Mouse (Mus musculus) neural tube, embryonic 15.5 days (tissue): ENCODE data around the gene Pias1. TPM values are rescaled to one million over a fixed set of nuclear protein-coding genes. Genes with fewer than 3 reads are reported as not detected.

ENCODE experiments used
- ATAC-seq: fragments of 200-750 bp; cut with Nextera tagmentation; 2 replicates; pipeline ENCODE4 v1.8.0; 2017; ENCODE audit warnings: mild to moderate bottlenecking, moderate TSS enrichment, moderate library complexity; ENCODE audit not compliant: low FRiP score
- H3K27ac ChIP-seq: fragments of 300-500 bp; sonication (generic); replicated peaks from 2 replicates; pipeline ENCODE4 v1.5.1; 2015; ENCODE audit warnings: mild to moderate bottlenecking, inconsistent platforms
- H3K27me3 ChIP-seq: fragments of 300-500 bp; sonication (generic); replicated peaks from 2 replicates; pipeline ENCODE4 v1.6.1; 2015; ENCODE audit warnings: inconsistent platforms
- H3K36me3 ChIP-seq: fragments of 300-500 bp; sonication (generic); 2 replicates; pipeline ENCODE4 v1.6.1; 2015; ENCODE audit warnings: inconsistent platforms
- H3K4me1 ChIP-seq: fragments of 300-500 bp; sonication (generic); 2 replicates; pipeline ENCODE4 v1.6.1; 2015; ENCODE audit warnings: inconsistent platforms
- H3K4me2 ChIP-seq: fragments of 300-500 bp; sonication (generic); 2 replicates; pipeline ENCODE4 v1.6.1; 2015; ENCODE audit warnings: inconsistent platforms, mild to moderate bottlenecking, moderate library complexity
- H3K4me3 ChIP-seq: fragments of 300-500 bp; sonication (generic); replicated peaks from 2 replicates; pipeline ENCODE4 v1.5.1; 2015; ENCODE audit warnings: mild to moderate bottlenecking, inconsistent platforms
- H3K9ac ChIP-seq: fragments of 300-500 bp; sonication (generic); replicated peaks from 2 replicates; pipeline ENCODE4 v1.6.1; 2015; ENCODE audit warnings: mild to moderate bottlenecking, inconsistent platforms
- H3K9me3 ChIP-seq: fragments of 300-500 bp; sonication (generic); replicated peaks from 2 replicates; pipeline ENCODE4 v1.6.1; 2016; ENCODE audit warnings: inconsistent platforms
- WGBS: fragments of 180-500 bp; shearing (Covaris S2); methylation state at CpG from one replicate; pipeline ENCODE4 v1.1.7; 2015; ENCODE audit warnings: mixed read lengths; 5-methylcytosine and 5-hydroxymethylcytosine counted together
- polyA plus RNA-seq: library from polyadenylated mRNA; unstranded; fragments of >200 nt; fragmentation: Nextera tagmentation; extraction: Ambion mirVana; gene quantifications from 2 replicates; pipeline ENCODE4 v1.2.1, GENCODE M21; 2015

Pias1 gene
- polyA plus RNA-seq, 1 experiment from 2014 or later = 51.7 TPM

DNA sequence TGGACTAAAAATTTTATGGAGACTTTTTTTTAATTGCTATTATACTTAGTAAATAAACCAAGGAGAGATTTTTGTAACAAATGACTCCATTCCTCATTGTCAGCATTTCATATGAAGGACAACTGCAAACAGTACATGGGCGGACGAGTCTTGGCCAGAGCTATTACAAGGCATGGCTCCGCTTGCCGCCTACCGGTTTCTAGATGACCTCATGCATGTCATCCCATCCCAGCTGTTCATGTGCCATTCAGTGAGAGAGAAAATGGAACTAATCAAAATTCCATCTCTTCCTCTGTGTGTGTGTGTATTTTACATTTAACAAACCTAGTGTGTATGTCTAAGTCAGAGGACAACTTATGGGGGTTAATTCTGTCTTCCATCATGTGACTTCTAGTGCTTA, 51.9 kb downstream of the Pias1 start:
- 74% methylated on average over 5 of the region's 5 CpGs for WGBS
- Histone ChIP-seq H3K4me1 (peaks cover 6% of the 10 kb centered on the region; the same call in 1 of the 2 replicates), H3K27me3 (no peaks in the 10 kb centered on the region), H3K9ac (no peak overlapping the region), H3K36me3 (no peaks in the 10 kb centered on the region), H3K4me2 (no peak overlapping the region), H3K9me3 (no peaks in the 10 kb centered on the region), H3K4me3 (no peak overlapping the region), H3K27ac (no peak overlapping the region)
- no peak for ATAC-seq

DNA sequence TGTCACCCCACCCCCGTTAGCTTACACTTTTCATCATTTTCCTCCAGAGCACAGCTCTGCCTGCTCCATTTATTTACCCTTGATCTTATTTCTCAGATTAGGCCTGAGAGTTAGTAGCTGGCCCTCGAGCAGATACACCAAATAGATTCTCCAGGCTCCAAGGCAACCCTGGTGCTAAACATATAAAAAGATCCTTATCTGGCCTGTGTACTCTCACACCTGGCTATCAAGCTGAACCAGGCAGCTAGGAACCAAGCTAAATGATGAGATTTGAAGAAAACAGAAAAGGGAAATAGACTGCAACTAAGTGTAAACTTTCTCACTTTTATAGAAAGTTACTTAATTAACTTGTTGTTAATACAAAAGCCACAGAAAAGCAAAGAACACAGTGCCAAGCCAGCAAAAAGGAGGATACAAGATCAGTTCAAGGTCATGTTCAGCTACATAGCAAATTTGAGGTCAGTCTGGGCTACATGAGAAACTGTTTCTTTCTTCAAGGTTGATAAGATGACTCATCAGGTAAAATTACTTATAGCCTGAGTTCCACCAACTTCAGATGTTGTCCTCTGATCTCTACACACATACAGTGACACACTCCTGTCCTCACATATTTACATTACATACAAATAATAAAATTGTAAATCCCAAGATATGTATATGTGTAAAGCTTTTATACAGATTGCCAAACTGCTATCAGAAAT, 52.9 kb downstream of the Pias1 start:
- H3K9ac ChIP-seq = no peak overlapping the region
- 77% methylated on average over 2 of the region's 2 CpGs for WGBS
- peaks cover 6% of the 10 kb centered on the region; the same call in 1 of the 2 replicates for H3K4me1 ChIP-seq
- no peaks in the 10 kb centered on the region for H3K9me3 ChIP-seq
- H3K27me3 ChIP-seq = no peaks in the 10 kb centered on the region
- H3K36me3 ChIP-seq = no peaks in the 10 kb centered on the region
- H3K27ac ChIP-seq = no peak overlapping the region
- ATAC-seq = no peak
- H3K4me2 ChIP-seq = no peak overlapping the region
- H3K4me3 ChIP-seq = no peak overlapping the region

DNA sequence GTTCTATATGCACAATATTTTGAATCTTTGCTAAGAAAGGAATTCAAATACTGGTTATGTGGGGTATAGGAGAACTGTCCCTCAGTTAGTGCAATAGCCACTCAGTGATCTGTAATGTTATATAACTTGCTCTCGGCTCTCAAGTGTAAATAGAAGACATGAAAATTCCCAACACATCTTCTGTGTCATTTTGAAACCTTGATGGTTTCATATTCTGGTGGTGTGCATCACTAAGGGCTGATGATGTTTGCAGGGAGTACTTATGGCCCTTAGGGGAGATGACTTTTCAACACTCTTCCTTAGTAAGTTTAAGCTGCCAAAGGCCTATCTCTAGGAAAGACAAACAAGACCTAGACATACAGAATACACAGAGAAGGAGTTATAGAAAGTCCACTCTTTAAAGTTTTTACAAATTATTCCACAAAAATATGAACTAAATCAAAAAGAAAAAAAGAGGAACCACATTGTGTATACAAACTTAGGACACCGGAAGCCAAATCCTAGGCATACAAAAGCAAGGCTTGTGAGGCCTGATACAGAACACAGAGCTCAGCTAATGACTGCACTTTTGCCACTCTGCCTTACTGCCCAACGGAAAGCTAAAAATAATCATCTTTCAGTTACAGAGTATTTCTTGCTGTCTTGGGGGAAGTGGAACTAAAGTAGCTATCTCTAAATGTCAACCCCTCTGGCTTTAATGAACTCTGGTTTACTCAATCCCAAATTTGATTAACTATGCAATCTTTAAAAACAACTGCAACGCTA, 55.0 kb downstream of the Pias1 start:
- no peaks in the 10 kb centered on the region for H3K9me3 ChIP-seq
- WGBS = 84% methylated on average over 4 of the region's 4 CpGs

DNA sequence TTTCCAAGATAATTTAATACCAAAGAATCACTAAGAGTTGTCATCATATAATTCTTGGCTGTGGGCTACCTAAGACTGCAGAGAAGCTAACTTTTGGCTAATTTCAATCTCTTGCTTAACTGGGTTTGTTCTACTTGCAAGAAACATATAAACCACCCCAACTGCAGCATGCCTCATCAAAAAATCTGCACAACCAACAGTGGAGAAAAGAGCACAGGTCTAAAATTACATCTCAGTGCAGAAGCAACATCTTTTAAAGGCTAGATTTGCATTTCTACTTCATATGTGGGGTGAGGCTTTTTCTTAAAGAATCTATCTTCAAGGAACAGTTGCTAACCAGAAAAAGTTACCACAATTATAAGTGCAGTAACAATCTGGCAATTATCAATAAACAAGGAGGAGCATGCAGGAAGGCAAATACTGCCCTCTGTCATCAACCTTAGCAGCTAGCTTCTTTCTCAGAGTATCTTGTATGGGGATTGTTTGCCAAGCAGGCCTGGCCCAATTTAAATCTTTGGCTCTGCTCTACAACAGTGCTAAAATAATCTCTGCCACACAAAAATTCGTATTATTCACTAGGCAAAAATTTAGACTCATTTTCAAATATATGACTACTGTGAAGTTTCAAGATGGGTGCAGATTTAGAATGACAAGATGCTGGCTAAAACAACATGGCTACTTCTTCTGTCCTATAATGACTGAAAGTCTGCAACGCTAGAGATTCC, 62.7 kb downstream of the Pias1 start:
- no peak overlapping the region for H3K9ac ChIP-seq
- no peaks in the 10 kb centered on the region for H3K27me3 ChIP-seq
- H3K9me3 ChIP-seq = no peaks in the 10 kb centered on the region
- H3K4me1 ChIP-seq = no peaks in the 10 kb centered on the region
- H3K36me3 ChIP-seq = no peaks in the 10 kb centered on the region
- no peak overlapping the region for H3K4me3 ChIP-seq
- no peak for ATAC-seq
- 80% methylated on average over 2 of the region's 2 CpGs for WGBS
- no peak overlapping the region for H3K27ac ChIP-seq
- no peak overlapping the region for H3K4me2 ChIP-seq

More for the DNA sequence above, 55.0 kb downstream of the Pias1 start:
- no peak for ATAC-seq
- Histone ChIP-seq H3K4me2 (no peak overlapping the region), H3K27me3 (no peaks in the 10 kb centered on the region), H3K27ac (no peak overlapping the region), H3K4me3 (no peak overlapping the region), H3K9ac (no peak overlapping the region), H3K36me3 (no peaks in the 10 kb centered on the region), H3K4me1 (peaks cover 3% of the 10 kb centered on the region; the same call in 1 of the 2 replicates)

DNA sequence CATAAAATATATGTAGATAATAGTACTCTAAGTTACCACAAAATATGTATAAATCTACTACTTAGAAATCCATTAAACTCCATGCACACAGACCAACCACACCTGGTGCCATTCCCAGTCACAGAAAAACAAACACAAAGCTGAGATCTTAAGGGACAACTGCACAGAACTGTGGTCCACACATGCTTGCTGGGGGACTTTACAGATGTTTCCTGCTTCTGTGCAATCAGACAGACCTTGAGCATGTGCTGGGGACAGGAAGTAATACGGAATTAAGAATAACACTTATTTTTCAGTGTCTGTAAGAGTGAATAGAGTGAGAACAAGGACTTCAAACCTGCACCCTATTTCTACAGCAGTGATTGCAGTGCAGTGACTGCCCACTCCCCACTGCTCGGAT, 66.8 kb downstream of the Pias1 start:
- no peak overlapping the region for H3K4me2 ChIP-seq
- 86% methylated on average over 2 of the region's 2 CpGs for WGBS
- no peaks in the 10 kb centered on the region for H3K9me3 ChIP-seq
- H3K9ac ChIP-seq = no peak overlapping the region
- H3K4me1 ChIP-seq = no peaks in the 10 kb centered on the region
- no peak for ATAC-seq
- H3K4me3 ChIP-seq = no peak overlapping the region
- no peaks in the 10 kb centered on the region for H3K27me3 ChIP-seq
- H3K27ac ChIP-seq = no peak overlapping the region
- peaks cover 16% of the 10 kb centered on the region for H3K36me3 ChIP-seq

- ATAC-seq = no peak
- H3K27me3 ChIP-seq = no peaks in the 10 kb centered on the region
- 97% methylated on average over 1 of the region's 1 CpGs for WGBS
- no peak overlapping the region for H3K9ac ChIP-seq
- peaks cover 26% of the 10 kb centered on the region for H3K36me3 ChIP-seq
- H3K4me3 ChIP-seq = no peak overlapping the region
- H3K27ac ChIP-seq = no peak overlapping the region
- no peaks in the 10 kb centered on the region for H3K4me1 ChIP-seq
- H3K9me3 ChIP-seq = no peaks in the 10 kb centered on the region
- no peak overlapping the region for H3K4me2 ChIP-seq
These were observed 70.7 kb downstream of the Pias1 start for GRCm38 (mm10) chr9:62917059-62917458.

DNA sequence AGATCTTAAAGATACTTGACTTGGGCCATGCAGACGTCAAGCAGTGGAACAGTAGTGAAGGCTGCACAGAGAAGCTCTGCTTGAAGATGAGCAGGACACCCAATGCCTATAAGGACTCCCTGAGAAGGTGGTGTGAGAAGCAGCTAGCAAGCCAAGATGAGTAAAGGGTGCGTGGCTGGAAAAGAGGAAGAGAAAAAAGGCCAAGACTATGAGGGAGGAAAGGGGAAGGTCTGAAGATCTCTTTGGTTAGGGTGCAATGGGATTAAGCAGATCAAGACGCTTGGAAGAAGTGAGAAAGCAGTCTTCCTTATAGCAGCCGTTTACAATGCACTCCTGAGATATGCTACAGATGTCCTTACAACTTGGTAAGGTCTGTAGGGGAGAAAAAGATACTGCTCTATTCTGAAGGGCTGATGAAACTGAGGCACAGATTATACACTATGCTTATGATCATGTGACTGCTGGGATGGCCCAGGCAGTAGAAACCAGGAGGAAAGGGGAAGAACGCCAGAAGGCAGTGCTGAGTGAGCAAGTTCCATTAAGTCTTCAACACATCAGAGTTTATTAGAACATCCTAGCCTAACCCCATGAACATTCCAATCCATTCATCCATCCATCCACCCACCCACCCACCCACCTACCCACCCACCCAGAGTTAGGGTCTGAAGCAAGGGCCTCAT, 74.2 kb downstream of the Pias1 start:
- peaks cover 34% of the 10 kb centered on the region for H3K36me3 ChIP-seq

GRCm38 (mm10) chr9:62905039-62905438, 82.7 kb downstream of the Pias1 start:
- no peak overlapping the region for H3K4me3 ChIP-seq
- no peaks in the 10 kb centered on the region for H3K9me3 ChIP-seq
- no peak overlapping the region for H3K4me2 ChIP-seq
- 93% methylated on average over 8 of the region's 8 CpGs for WGBS
- no peak overlapping the region for H3K27ac ChIP-seq
- no peaks in the 10 kb centered on the region for H3K27me3 ChIP-seq
- no peaks in the 10 kb centered on the region for H3K4me1 ChIP-seq
- H3K9ac ChIP-seq = no peak overlapping the region
- ATAC-seq = no peak
- H3K36me3 ChIP-seq = peaks cover 2% of the 10 kb centered on the region; the same call in 1 of the 2 replicates

More for the DNA sequence above, 74.2 kb downstream of the Pias1 start:
- Histone ChIP-seq H3K27me3 (no peaks in the 10 kb centered on the region), H3K4me2 (no peak overlapping the region), H3K4me1 (no peaks in the 10 kb centered on the region), H3K9me3 (no peaks in the 10 kb centered on the region), H3K9ac (no peak overlapping the region), H3K27ac (no peak overlapping the region), H3K4me3 (no peak overlapping the region)
- no peak for ATAC-seq
- 87% methylated on average over 5 of the region's 5 CpGs for WGBS

- no peak overlapping the region for H3K4me2 ChIP-seq
- no peak for ATAC-seq
- no peaks in the 10 kb centered on the region for H3K9me3 ChIP-seq
- H3K27ac ChIP-seq = no peak overlapping the region
- H3K4me3 ChIP-seq = no peak overlapping the region
- H3K4me1 ChIP-seq = no peaks in the 10 kb centered on the region
- WGBS = 98% methylated on average over 2 of the region's 2 CpGs
- peaks cover 2% of the 10 kb centered on the region; the same call in 1 of the 2 replicates for H3K36me3 ChIP-seq
- H3K9ac ChIP-seq = no peak overlapping the region
- no peaks in the 10 kb centered on the region for H3K27me3 ChIP-seq
These were observed 83.9 kb downstream of the Pias1 start for GRCm38 (mm10) chr9:62903841-62904240.

- Histone ChIP-seq H3K36me3 (no peaks in the 10 kb centered on the region), H3K27me3 (no peaks in the 10 kb centered on the region), H3K9me3 (no peaks in the 10 kb centered on the region), H3K9ac (no peak overlapping the region), H3K4me3 (no peak overlapping the region), H3K4me2 (no peak overlapping the region), H3K27ac (no peak overlapping the region), H3K4me1 (no peaks in the 10 kb centered on the region)
- ATAC-seq = no peak
- 74% methylated on average over 2 of the region's 2 CpGs for WGBS
These were observed 86.0 kb downstream of the Pias1 start for GRCm38 (mm10) chr9:62901736-62902135.

GRCm38 (mm10) chr9:62894486-62894885, 93.2 kb downstream of the Pias1 start:
- Histone ChIP-seq H3K4me3 (no peak overlapping the region), H3K27ac (no peak overlapping the region), H3K27me3 (no peaks in the 10 kb centered on the region), H3K36me3 (peaks cover 26% of the 10 kb centered on the region), H3K4me2 (no peak overlapping the region), H3K9ac (no peak overlapping the region), H3K4me1 (no peaks in the 10 kb centered on the region), H3K9me3 (no peaks in the 10 kb centered on the region)
- 88% methylated on average over 1 of the region's 1 CpGs for WGBS
- ATAC-seq = no peak
